ENCODE assay signal across 8 mouse cellular contexts in the genomic region with DNA sequence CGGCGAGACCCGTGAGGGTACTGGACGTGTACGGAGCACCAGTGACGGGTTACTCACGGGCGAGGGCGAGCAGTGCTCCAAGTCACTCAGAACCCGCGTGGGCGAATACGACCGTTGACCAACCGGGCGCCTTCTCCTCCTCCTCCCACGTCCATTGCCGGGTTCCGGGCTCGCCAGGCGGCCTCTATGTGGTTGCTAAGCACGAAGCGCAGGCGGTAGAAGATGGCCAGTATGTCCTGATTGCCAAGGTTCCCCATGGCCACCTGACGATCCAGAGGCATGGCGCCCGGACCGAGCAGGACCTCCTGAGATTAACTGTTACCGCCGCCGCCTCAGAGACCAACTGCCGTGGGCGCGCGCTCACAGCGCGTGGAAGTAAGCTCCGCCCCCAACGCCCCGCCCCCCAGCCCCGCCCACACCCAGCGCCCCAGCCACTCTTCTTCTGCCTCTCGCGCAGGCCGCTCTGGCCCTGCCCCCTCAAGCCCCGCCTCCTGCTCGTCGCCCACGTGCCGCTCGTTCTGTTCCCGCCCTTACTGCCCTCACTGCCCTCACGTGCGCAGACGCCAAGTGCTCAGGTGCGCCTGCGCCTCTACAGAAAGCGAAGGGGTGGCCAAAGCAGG. TPM values are rescaled to one million over a fixed set of nuclear protein-coding genes. Genes with fewer than 3 reads are reported as not detected.
A peak's percentile ranks its signal among the peaks of the same experiment; 100 is the strongest.
DNase-seq lines count a peak whose midpoint lies in the region; ATAC-seq and TF ChIP-seq lines count a peak whose summit lies in the region.

No protein-coding gene starts in this region.

- no peaks in the 10 kb centered on the region for H3K27me3 ChIP-seq in ES-Bruce4 (ENCODE audit: control insufficient read depth, insufficient read depth, low read length, poor library complexity, severe bottlenecking)
- peaks cover 10% of the 10 kb centered on the region; the same call in 1 of the 2 replicates for H3K27me3 ChIP-seq in forebrain, embryonic 12.5 days
- H3K27me3 ChIP-seq in neural tube, embryonic 15.5 days (replicated peaks), result no peaks in the 10 kb centered on the region

- no peak for TF ChIP-seq CTCF in ES-Bruce4 (IDR thresholded peaks at IDR 0.05; ENCODE audit: low read depth, low read length)
- TF ChIP-seq CTCF in lung, adult 2 months (IDR thresholded peaks at IDR 0.05; ENCODE audit: insufficient read depth, low read length), result no peak

- H3K9me3 ChIP-seq in ES-Bruce4 (replicated peaks; ENCODE audit: control insufficient read depth, insufficient read depth, low read length, poor library complexity, severe bottlenecking), result no peaks in the 10 kb centered on the region
- H3K9me3 ChIP-seq in forebrain, embryonic 12.5 days, result peaks cover 8% of the 10 kb centered on the region; the same call in 1 of the 2 replicates
- H3K9me3 ChIP-seq in neural tube, embryonic 15.5 days (replicated peaks), result no peaks in the 10 kb centered on the region

- peak; percentile 64 to 75 for DNase-seq in heart, postnatal 14 days
- DNase-seq in kidney, postnatal 4 days, result peak; percentile 80 to 91
- DNase-seq in lung, adult 2 months, result peak; percentile 83
- DNase-seq in testis, postnatal 10 days (ENCODE audit: low spot score), result peak; percentile 94

- TF ChIP-seq EP300 in ES-Bruce4 (IDR thresholded peaks at IDR 0.05; ENCODE audit: insufficient read depth, low read depth, low read length), result peak; percentile 69; the same call in 1 of the 2 replicates

- H3K36me3 ChIP-seq in ES-Bruce4 (ENCODE audit: control insufficient read depth, insufficient read depth, low read length, poor library complexity, severe bottlenecking), result no peaks in the 10 kb centered on the region
- no peaks in the 10 kb centered on the region for H3K36me3 ChIP-seq in forebrain, embryonic 12.5 days (replicated peaks)
- H3K36me3 ChIP-seq in neural tube, embryonic 15.5 days, result no peaks in the 10 kb centered on the region

- H3K27ac ChIP-seq in ES-Bruce4 (ENCODE audit: insufficient read depth, low read length), result no peak overlapping the region
- no peak overlapping the region for H3K27ac ChIP-seq in forebrain, embryonic 12.5 days
- H3K27ac ChIP-seq in neural tube, embryonic 15.5 days (replicated peaks), result no peak overlapping the region

- peak; percentile 45; the same call in 1 of the 2 replicates for ATAC-seq in cerebellum, adult (ENCODE audit: insufficient number of reproducible peaks, low FRiP score, low TSS enrichment)
- peak; percentile 46 for ATAC-seq in forebrain, embryonic 12.5 days (ENCODE audit: low FRiP score)
- peak; percentile 97 for ATAC-seq in neural tube, embryonic 15.5 days (ENCODE audit: low FRiP score)

- H3K4me2 ChIP-seq in forebrain, embryonic 12.5 days, result peak overlapping the region; percentile 48
- H3K4me2 ChIP-seq in neural tube, embryonic 15.5 days, result peak overlapping the region; percentile 80

- 31% methylated on average over 55 of the region's 58 CpGs for WGBS in forebrain, embryonic 12.5 days
- WGBS in lung, adult 2 months, result 14% methylated on average over 58 of the region's 58 CpGs
- 16% methylated on average over 58 of the region's 58 CpGs for WGBS in neural tube, embryonic 15.5 days

- TF ChIP-seq POLR2A in ES-Bruce4 (IDR thresholded peaks at IDR 0.05; ENCODE audit: insufficient read depth, low read length), result peak; percentile 36
- TF ChIP-seq POLR2A in lung, adult 2 months (IDR thresholded peaks at IDR 0.05; ENCODE audit: borderline replicate concordance, extremely low read depth, low read depth, low read length), result no peak

- H3K4me3 ChIP-seq in ES-Bruce4 (ENCODE audit: low read depth, low read length), result peak overlapping the region; percentile 76
- H3K4me3 ChIP-seq in forebrain, embryonic 12.5 days (replicated peaks), result peak overlapping the region; percentile 31
- H3K4me3 ChIP-seq in lung, adult 2 months (replicated peaks; ENCODE audit: extremely low read depth, low read depth, low read length), result peak overlapping the region; percentile 49
- peak overlapping the region; percentile 46 for H3K4me3 ChIP-seq in neural tube, embryonic 15.5 days (replicated peaks)

- intact Hi-C loops in heart, postnatal 14 days (cut with DNase I), result no loop called here

- peak overlapping the region; percentile 39 for H3K9ac ChIP-seq in ES-Bruce4 (ENCODE audit: low read depth, poor library complexity, severe bottlenecking)
- no peak overlapping the region for H3K9ac ChIP-seq in forebrain, embryonic 12.5 days
- H3K9ac ChIP-seq in neural tube, embryonic 15.5 days (replicated peaks), result 0 out of 2 replicates have a peak overlapping the region, but pooled peaks have one; percentile 17

- no peaks in the 10 kb centered on the region for H3K4me1 ChIP-seq in ES-Bruce4 (ENCODE audit: control insufficient read depth, insufficient read depth, low read length)
- no peaks in the 10 kb centered on the region for H3K4me1 ChIP-seq in forebrain, embryonic 12.5 days
- no peaks in the 10 kb centered on the region for H3K4me1 ChIP-seq in lung, adult 2 months (ENCODE audit: control insufficient read depth, insufficient read depth, low read length)
- H3K4me1 ChIP-seq in neural tube, embryonic 15.5 days, result peaks cover 6% of the 10 kb centered on the region

RNA-seq across cellular contexts. Expression of gene Arfgap3, which starts 17.0 kb away (rescaled TPM):
- polyA plus RNA-seq in ES-Bruce4 (2011; ENCODE audit: insufficient read depth, insufficient read length, low read depth, missing spikeins), result 10.0 and 11.9 TPM in 2 replicates
- polyA plus RNA-seq in forebrain, embryonic 12.5 days (2016; fragmentation: Nextera tagmentation; extraction: Ambion mirVana), result 35.3 and 37.3 TPM in 2 replicates
- total RNA-seq in heart, postnatal 14 days (2021), result 10 to 100 TPM; 11.6 to 14.5 TPM
- polyA plus RNA-seq in lung, adult 2 months (2012; rRNA removed), result 27.2 and 31.1 TPM in 2 replicates
- 37.0 and 39.6 TPM in 2 replicates for polyA plus RNA-seq in neural tube, embryonic 15.5 days (2015; fragmentation: Nextera tagmentation; extraction: Ambion mirVana)

Comparison
In these comparisons a context has a peak if more than half of its experiments do, and no peak if none do; other contexts are left out.
1. ATAC-seq: peak in every context shown above with its lines; median percentile 97 in neural tube, embryonic 15.5 days; 46 in forebrain, embryonic 12.5 days; 45 in cerebellum, adult.